Mouse (Mus musculus) adrenal gland, postnatal 4 days (tissue): ENCODE measurements around the gene Elmod3. TPM values are rescaled to one million over a fixed set of nuclear protein-coding genes. Genes with fewer than 3 reads are reported as not detected.

Experiments used
- DNase-seq, 2 experiments: peaks; one replicate each; pipeline ENCODE4 v3.0.0; 2021 to 2022; ENCODE audit warnings: low spot score in 2 of 2, mixed read lengths in 2 of 2
- total RNA-seq, 2 experiments: library from RNA; stranded (reverse); gene quantifications; 2 replicates each; pipeline ENCODE4 v1.2.3; 2021

The Elmod3 gene
- total RNA-seq, 2 experiments from 2014 or later = 14.2 to 16.8 TPM

GRCm38 (mm10) chr6:72581625-72582382 lies 16.4 kb downstream of the Elmod3 start:
- no peak for DNase-seq

GRCm38 (mm10) chr6:72576041-72576440 lies 22.2 kb downstream of the Elmod3 start:
- no peak for DNase-seq

- DNase-seq = no peak
Measured at GRCm38 (mm10) chr6:72571826-72572225, 26.4 kb downstream of the Elmod3 start.

DNA sequence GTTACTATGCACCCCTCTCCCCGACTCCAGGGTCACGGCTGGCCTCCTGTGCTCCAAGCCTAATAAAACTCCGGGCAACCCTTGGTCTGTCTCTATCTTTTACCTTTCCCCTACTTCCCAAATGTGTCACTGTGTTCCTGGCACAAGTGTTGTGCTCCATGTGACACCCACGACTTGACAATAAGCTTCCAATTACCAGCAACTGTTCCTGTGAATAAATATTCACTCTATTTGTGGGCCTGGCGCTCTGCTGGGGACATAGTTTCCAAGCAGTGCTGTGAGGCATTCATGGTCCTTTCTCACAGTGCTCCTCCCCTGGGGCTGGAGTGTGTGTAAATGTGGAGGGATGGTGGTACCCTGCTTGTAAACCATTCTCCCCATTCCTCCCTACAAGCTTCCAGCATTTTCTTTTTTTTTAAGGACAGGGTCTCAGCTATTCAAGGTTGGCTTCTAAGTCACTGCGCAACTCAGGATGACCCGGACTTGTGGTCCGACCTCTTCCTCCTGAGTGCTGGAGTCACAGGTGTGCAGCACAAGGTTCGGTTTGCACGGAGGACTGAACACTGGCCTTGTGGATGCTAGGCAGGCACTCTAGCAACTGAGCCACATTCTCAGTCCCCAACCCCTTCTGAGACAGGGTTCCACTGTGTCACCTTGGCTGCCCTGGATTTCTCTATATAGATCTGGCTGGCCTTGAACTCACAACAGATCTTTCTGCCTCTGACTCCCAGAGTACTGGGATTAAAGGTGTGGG lies 27.4 kb downstream of the Elmod3 start:
- no peak for DNase-seq

- no peak for DNase-seq
Measured at GRCm38 (mm10) chr6:72568736-72569135, 29.5 kb downstream of the Elmod3 start.

- no peak for DNase-seq
Measured at GRCm38 (mm10) chr6:72567508-72567907, 30.7 kb downstream of the Elmod3 start.

GRCm38 (mm10) chr6:72566044-72566443 lies 32.2 kb downstream of the Elmod3 start:
- DNase-seq = peak; percentile 48 to 76

DNA sequence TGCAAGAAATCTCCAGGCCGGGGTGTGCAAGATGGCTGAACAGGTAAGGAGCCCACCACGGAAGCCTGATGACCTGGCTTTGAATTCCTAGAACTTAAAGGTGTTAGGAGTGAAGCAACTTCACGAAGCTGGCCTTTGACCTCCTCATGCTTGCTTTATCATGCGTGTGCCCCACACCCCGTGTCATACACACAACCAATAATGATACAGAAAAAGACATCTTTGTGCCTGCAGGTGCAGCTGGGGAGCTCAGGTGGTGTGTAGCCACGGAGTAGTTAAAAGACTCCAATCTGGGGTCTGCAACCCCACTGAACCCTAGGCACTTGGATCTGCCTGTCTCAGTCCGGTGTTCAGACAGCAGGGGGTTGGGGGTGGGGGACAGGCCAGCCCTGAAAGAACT lies 32.7 kb downstream of the Elmod3 start:
- no peak for DNase-seq

GRCm38 (mm10) chr6:72562894-72563293 lies 35.3 kb downstream of the Elmod3 start:
- no peak for DNase-seq

DNA sequence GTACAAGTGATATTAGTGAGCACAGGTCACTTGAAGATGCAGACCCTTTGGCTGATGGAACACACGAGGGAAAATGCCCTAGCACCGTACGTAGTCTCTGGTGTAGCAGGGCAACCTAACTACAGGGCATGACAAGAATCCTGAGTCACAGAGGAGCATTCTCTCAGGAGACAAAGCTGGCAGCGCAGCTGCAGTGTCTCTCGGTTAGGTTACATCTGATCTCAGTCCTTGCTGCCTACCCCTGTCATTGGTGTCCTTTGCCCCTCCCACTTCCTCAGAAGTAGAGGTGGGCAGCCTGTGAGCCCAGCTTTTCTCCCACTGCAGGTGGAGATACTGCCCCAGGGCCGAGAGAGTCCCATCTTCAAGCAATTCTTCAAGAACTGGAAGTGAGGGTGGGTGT lies 35.7 kb downstream of the Elmod3 start:
- DNase-seq = no peak

DNA sequence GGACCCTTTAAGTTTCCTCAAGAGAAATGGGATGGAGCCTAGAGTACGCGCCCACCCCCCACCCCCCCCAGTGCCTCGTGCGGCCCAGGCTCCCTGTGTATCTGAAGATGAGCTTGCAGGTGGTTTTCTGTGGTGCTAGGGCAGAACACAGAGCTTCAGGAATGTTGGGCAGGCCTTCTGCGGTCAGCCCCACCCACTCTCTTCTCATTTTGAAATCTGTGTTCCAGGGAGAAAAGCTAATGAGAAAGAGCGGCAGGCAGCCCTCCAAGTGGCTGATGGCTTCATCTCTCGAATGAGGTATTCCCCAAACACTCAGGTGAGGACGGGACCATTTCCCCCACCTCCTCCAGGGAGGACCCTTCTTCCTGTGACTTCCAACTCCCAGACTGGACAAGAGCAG lies 37.4 kb downstream of the Elmod3 start:
- no peak for DNase-seq

GRCm38 (mm10) chr6:72553079-72553412 lies 45.2 kb downstream of the Elmod3 start:
- DNase-seq = no peak

DNA sequence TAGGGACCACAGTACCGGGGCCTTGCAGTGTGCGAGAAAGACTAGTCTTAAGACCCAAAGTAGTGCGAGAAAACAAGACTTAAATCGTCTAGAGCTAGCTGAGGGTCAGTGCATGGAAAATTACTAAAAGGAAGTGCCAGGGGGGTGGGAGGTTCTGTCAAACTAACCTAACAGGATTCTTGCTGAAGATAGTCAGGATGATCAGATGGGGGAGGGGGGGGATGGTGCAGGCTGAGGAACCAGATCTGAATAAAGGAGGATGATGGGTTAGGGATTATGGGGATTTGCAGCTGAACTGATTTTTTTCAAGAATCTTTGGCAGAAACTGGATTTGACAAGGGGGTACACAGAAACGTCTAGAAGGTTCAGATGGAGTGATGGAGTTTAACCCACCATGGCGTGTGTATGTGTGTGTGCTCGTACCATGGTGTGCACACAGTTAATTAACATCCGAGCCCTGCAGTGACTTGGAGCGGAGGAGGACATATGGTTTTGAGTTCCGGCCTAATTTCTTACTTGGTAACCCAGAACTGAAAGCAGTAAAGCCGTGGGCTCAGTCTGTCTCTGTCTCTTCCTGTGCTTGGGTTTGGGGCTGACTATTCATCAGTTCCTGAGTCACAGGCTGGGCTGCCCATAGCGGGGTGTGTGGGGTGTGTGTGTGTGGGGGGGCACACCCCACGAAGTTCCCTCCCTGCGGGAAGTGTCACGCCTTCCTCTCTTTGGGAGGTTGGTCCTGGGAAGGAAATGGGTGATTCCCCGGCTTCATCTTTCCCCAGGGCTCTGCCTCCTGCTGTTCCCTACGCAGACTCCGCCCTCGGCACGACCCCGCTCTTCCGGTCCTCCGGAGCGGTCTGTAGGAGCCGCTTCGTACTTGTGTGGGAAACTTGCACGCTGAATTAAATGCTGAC lies 45.8 kb downstream of the Elmod3 start:
- peak in 1 of 2 experiments; percentile 37 for DNase-seq

GRCm38 (mm10) chr6:72550503-72551100 lies 47.6 kb downstream of the Elmod3 start:
- DNase-seq = no peak

GRCm38 (mm10) chr6:72550025-72550424 lies 48.2 kb downstream of the Elmod3 start:
- no peak for DNase-seq

- DNase-seq = no peak
Measured at GRCm38 (mm10) chr6:72549041-72549580, 49.1 kb downstream of the Elmod3 start.

DNA sequence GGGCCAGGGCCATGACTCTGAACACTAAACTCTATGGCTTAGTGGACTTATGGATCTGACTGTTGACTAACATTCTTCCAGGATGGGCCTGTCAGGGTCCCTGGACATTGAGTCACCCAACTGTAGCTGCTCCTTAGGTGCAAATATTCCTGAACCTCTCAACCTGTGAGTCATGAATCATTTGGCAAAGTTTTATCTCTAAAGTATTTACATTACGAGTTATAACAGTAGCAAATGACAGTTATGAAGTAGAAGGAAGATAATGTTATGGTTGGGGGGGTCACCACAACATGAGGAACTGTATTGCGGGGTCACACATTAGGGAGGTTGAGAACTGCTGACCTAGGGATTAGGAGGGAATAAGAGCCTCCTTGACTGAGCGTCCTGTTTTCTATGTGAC lies 50.4 kb downstream of the Elmod3 start:
- DNase-seq = no peak

GRCm38 (mm10) chr6:72547121-72547520 lies 51.1 kb downstream of the Elmod3 start:
- DNase-seq = no peak

GRCm38 (mm10) chr6:72545377-72545776 lies 52.8 kb downstream of the Elmod3 start:
- DNase-seq = no peak

GRCm38 (mm10) chr6:72544283-72544987 lies 53.8 kb downstream of the Elmod3 start, which contains the start of gene Capg:
Capg (plus strand) TSS chr6:72544391.
- peak in 1 of 2 experiments; percentile 49 for DNase-seq
